Mouse (Mus musculus): ENCODE data around the gene Kcnh7.

Gene Kcnh7

GRCm38 (mm10) chr2:63183563-63184545 is at the start of gene Kcnh7:
TSS of gene Kcnh7 (minus strand) at chr2:63184287.
- DNase-seq (ENCODE audit: low spot score in 2 of 2), result peak; percentile 63 to 66

DNA sequence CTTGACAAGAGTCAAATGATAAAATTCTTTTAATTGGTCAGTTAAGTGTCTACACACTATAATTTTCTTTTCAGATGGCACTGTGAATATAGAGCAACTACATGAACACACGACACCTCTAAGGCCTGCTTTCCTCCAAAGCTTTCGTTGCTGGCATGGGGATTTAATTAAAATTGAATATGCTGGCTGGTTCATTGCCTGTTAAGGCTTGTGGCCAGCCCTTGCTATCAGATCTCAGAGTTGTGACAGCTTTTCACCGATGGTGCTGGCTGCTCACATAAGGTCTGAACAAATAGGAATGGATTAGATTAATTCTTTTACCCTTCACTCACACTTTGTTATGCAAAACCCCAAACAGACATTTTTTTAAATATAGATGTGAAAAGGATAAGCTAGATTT is 23.3 kb upstream of the Kcnh7 start:
- DNase-seq (ENCODE audit: low spot score in 2 of 2), result no peak

DNA sequence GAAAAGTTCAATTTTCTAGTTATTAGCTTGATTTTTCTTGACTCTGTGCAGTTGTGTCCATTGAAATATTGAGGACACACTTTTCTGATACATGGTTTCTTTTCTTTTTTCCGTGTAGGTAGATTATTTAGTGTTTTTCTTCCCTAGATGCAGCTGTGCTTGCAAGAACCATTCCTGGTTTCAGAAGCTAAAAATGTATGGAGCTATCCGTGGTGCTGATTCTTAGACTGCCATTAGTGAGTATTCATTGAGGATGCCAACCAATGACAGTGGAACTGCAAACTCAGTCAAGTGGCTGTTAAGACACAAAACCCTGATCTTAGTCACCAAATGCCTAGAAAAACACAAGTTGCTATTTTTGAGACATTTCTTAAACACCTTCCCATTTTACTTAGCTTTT is 1.9 kb upstream of the Kcnh7 start:
- DNase-seq (ENCODE audit: low spot score in 2 of 2), result no peak

DNA sequence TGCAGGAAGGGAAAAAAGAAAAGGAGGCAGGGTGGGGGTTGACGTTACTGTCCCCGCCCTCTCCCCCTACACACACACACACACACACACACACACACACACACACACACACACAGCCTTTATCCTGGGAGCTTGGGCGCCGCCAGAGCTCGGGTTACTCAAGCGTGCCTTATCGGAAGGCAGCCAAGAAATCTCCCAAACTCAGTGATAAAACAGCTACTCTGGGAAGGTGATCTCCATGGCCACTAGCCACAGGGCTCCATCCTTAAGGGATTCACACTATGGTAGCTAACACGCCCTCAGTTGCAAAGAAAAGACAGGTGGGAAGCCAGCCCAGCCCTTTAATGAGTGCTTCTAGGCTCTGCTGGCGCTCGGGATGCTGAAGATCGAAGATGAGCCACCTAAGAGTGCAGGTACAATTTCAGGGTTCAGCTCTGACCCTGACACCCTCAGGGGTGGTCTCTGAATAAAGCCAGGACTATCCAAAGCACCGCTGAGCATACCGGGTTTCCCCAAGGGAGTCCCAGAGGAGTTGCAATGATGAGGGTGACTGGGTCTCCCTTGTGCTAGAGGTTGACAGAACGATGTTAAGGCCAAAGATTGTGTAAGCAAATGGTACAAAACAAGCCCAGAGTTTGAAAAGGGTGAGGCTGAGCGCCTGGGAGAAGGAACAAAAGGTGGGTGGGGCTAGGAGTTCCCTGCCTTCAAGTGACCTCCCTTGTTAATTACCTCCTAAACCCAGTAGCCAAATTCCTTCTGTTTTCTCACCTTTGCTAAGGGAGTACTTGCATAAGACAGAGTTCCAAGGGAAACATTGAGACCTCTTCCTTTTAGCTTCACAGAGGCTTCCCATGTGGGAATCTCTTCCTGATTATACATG is 704 bp upstream of the Kcnh7 start:
- peak; percentile 67 to 76 for DNase-seq (ENCODE audit: low spot score in 2 of 2)

DNA sequence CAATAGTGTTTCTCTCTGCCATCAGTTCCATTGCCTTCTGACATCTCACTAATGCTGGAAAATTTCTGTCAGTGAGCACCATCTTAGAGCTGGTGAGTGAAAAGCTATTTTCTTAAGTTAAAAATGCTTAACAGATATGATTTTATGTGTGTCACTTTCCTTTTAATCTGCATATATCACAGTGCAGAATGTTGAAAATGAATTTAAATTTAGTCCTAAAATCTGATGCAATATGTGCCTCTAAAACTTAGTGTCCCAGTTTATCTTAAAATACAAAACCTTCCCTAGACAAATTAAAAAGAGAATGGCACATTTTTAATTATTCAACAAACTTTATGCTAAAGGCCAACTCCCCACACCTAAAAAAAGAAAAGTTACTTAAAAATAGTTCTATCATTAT is 30.4 kb downstream of the Kcnh7 start:
- no peak for DNase-seq (ENCODE audit: low spot score in 2 of 2)

- DNase-seq (ENCODE audit: low spot score in 2 of 2), result no peak
These were observed 56.1 kb downstream of the Kcnh7 start for GRCm38 (mm10) chr2:63127762-63128516.

GRCm38 (mm10) chr2:63120316-63120715 is 63.8 kb downstream of the Kcnh7 start:
- DNase-seq (ENCODE audit: low spot score in 2 of 2), result no peak

- DNase-seq (ENCODE audit: low spot score in 2 of 2), result peak in 1 of 2 experiments; percentile 25
These were observed 66.6 kb downstream of the Kcnh7 start for GRCm38 (mm10) chr2:63117209-63118193.

GRCm38 (mm10) chr2:63105971-63106370 is 78.1 kb downstream of the Kcnh7 start:
- no peak for DNase-seq (ENCODE audit: low spot score in 2 of 2)

- DNase-seq (ENCODE audit: low spot score in 2 of 2), result no peak
These were observed 84.4 kb downstream of the Kcnh7 start for GRCm38 (mm10) chr2:63099676-63100075.

GRCm38 (mm10) chr2:63091775-63092174 is 92.3 kb downstream of the Kcnh7 start:
- no peak for DNase-seq (ENCODE audit: low spot score in 2 of 2)

DNA sequence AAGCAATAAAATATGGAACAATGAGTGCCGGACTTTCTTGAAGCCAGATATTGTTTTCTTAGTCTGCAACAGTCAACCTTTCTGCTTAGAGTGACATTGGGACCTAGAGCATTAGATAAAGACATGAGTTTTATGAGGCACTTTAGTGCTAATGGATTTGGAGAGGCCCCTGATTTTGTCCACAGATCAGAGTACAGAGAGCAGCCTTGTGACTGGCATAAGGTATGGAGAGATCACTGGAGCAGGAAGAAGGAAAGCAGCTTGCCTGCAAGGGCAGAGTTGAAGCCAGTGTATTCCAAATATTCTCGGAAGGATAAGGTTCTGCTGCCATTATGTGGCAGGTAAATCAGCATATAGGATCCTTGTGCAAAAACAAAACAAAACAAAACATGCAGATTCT is 93.6 kb downstream of the Kcnh7 start:
- no peak for DNase-seq (ENCODE audit: low spot score in 2 of 2)

DNA sequence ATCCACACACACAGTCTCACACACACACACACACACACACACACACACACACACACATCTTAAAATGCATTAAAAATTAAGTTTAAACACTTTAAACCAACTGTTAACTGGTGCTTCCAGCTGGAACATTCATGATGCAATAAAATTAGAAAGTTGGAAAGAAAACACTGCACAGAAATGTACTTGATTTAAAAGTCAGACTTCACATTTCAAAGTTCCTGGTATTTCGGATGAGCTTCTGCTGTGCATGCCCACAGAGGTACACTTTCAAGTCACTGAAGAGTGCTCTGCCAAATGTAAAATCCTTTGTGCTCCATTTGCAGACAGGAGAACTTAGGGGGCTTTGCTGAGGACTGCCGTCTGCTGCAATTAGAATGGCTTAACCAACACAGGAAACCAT is 125.7 kb downstream of the Kcnh7 start:
- DNase-seq (ENCODE audit: low spot score in 2 of 2), result peak in 1 of 2 experiments; percentile 43

DNA sequence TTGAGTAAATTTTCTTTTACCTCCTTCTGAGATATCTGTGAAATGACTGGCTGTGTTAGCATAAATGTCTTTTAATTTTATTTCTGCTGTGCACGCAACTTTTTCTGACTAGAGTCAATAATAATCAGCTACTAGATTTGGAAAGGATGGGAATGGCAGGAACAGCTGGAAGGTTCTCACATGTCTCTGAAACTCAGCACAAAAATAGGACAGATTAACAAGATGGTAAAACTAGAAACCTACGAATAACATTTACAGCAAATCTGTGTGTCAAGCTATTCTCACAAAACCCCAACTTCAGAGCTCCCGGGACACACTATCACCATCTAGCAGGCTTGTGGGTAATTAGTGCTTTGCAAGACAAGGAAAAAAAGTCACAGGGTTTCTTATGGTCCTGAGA is 134.2 kb downstream of the Kcnh7 start:
- DNase-seq (ENCODE audit: low spot score in 2 of 2), result no peak

GRCm38 (mm10) chr2:63039718-63040117 is 144.4 kb downstream of the Kcnh7 start:
- no peak for DNase-seq (ENCODE audit: low spot score in 2 of 2)

DNA sequence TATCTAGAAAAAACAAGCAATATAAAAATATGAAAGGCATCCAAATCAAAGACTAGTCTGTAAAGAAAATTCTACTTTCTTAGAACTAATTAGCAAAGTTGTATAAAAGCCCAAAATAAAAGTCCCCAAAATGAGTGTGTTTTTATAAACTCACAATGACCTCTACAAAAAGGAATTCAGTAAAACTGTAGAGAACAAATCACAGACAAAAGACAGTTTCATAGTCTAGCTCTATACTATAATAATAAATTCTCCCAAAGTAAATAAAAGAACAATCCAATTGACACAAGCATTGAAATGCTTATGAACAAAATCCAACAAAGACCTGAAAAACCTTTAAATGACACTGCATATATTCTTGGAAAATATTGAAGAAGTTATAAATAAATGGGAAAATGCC is 169.2 kb downstream of the Kcnh7 start:
- DNase-seq (ENCODE audit: low spot score in 2 of 2), result no peak

DNA sequence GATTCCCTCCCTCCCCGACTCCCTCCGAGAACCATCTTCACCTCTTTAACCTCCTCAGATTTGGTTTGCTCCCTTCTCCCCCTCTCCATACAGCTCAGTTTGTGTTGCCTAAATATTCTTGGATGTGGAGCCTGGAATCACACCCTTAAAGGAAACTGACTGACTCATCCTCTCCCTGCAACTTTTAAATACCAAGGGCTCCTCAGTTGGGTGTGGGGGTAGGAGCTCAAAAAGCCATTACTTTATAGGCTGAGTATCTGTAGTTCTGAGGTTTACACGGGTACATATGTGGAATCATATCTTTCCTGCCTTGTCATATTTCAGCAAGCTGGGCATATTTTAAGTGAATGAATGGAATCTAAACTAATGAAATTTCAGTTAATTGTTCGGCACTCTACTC is 174.9 kb downstream of the Kcnh7 start:
- no peak for DNase-seq (ENCODE audit: low spot score in 2 of 2)

GRCm38 (mm10) chr2:63002784-63003183 is 181.3 kb downstream of the Kcnh7 start:
- DNase-seq (ENCODE audit: low spot score in 2 of 2), result no peak

- no peak for DNase-seq (ENCODE audit: low spot score in 2 of 2)
These were observed 186.4 kb downstream of the Kcnh7 start for GRCm38 (mm10) chr2:62997692-62998091.

- DNase-seq (ENCODE audit: low spot score in 2 of 2), result no peak
These were observed 195.5 kb downstream of the Kcnh7 start for GRCm38 (mm10) chr2:62988616-62989015.

All from right cerebral cortex, postnatal 10 days (tissue).